Mouse (Mus musculus) CD4-positive, CD25-positive, alpha-beta regulatory T cell, adult 4 months (primary cell): Measurements from ENCODE around the gene Slc30a3. TPM values are rescaled to one million over a fixed set of nuclear protein-coding genes. Genes with fewer than 3 reads are reported as not detected.

ENCODE experiments used
- ATAC-seq: one replicate; pipeline ENCODE4 v1.8.0; 2017
- polyA plus RNA-seq, 2 experiments: library from polyadenylated mRNA; unstranded; fragments of 100-300 nt; shearing (Covaris generic); gene quantifications; one replicate each; pipeline ENCODE4 v1.2.1; 2017

Gene Slc30a3
- polyA plus RNA-seq: not detected

- ATAC-seq: no peak
Observed at GRCm38 (mm10) chr5:31108000-31108490, at the start of gene Slc30a3. TSS of gene Slc30a3 (minus strand) at chr5:31108237.

DNA sequence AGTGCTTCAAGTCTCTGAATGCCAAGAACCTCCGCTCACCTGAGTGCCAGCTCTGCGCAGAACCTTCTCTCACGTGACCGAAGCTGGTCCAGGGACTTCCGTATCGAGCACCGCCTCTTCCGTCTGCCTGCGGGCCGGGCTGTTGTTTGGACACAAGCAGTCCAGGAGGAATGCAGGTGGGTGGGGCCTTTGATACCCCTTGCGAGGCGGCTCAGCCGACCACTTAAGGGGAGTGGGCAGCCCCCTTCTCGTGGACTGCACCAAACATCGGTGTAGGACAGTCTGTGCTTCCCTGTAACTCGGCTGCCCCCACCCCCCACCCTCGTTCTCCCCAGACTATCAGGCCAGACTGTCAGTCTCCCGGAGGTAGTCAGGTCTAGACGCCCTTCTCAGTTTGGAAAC lies 46.1 kb upstream of the Slc30a3 start, which contains the start of gene Mpv17:
TSS of gene Mpv17 (minus strand) at position 100 of the 402 bp plus-strand sequence.
- ATAC-seq: peak; percentile 95

- ATAC-seq: no peak
Observed at GRCm38 (mm10) chr5:31153516-31154151, 45.6 kb upstream of the Slc30a3 start.

- no peak for ATAC-seq
Observed at GRCm38 (mm10) chr5:31151746-31152145, 43.7 kb upstream of the Slc30a3 start.

GRCm38 (mm10) chr5:31149781-31150180 lies 41.7 kb upstream of the Slc30a3 start:
- no peak for ATAC-seq

DNA sequence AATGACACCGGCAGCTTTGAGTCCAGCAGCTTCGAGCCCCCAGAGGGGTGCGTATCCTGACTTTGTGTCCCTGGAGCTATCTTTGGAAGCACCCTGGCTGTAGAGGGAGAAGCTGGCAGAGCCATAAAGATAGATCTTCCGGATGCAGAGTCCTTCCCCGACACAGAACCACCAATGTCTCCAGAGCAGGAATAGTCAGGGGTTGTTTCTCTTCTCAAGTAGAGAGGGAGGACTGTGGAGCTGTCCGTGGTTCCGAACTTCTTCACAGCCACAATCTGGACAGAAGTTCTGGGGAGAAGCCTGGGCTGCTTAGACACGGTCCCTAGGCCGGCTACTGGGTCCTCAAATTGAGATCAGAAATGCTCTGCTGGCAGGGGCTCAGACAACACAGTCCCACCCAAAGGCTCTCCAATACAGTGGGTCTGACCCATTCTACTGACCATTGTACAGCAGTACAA lies 31.0 kb upstream of the Slc30a3 start:
- ATAC-seq: no peak

DNA sequence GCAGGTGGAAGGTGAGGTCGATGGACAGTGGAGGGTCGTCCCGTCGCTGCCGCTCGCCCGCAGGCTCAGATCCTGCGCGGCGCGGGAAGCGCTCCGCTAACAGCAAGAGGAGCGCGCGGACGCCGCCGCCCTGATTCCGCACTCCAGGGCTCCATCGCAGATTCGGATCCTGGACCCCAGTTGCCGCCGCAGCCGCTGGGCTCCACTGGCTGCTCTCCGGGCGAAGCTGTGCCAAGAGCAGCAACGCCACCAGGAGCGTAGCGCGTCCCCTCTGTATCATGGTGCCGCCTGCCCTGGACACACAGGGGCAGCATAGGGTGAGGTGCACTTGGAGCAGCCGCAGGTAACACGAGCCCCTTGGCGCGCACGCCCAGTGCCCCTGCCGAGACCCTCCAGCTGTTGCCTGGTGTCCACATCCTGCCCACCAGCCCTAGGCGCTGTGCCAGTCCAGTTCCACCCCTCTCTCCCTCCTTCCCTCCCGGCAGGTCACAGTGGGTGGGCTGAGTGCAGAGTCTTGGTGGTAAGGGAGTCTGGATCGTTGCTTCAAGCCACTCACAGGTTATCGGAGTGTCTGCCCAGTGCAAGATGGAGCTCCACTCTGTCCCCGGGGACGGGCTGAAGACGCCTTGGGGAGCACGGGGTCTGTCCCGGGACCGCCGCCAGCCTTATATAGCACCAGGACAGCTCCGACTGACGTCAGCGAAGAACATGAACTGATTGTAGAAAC lies 30.4 kb upstream of the Slc30a3 start, which contains the start of gene Ucn:
TSS of gene Ucn (minus strand) at position 589 of the 727 bp plus-strand sequence.
- ATAC-seq: no peak

DNA sequence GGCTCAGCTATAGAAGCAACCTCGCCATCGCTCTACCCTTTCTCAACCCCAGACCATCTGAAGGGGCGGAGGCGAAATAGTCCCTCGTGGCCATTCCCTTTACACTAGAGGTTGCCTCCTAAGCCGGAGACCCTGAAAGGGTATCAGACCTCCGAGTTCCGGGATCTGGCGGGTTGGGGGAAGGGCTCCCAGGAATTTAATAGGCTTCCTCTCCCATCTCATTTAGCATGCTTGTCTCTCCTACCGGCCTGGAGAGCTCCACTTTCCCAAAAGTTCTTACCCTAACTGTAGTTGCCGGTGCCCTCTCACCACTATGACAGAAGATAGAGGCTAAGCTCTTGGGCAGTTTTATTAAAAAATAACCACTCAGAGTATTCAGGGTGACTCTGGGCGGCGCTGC lies 29.6 kb upstream of the Slc30a3 start:
- ATAC-seq: no peak

DNA sequence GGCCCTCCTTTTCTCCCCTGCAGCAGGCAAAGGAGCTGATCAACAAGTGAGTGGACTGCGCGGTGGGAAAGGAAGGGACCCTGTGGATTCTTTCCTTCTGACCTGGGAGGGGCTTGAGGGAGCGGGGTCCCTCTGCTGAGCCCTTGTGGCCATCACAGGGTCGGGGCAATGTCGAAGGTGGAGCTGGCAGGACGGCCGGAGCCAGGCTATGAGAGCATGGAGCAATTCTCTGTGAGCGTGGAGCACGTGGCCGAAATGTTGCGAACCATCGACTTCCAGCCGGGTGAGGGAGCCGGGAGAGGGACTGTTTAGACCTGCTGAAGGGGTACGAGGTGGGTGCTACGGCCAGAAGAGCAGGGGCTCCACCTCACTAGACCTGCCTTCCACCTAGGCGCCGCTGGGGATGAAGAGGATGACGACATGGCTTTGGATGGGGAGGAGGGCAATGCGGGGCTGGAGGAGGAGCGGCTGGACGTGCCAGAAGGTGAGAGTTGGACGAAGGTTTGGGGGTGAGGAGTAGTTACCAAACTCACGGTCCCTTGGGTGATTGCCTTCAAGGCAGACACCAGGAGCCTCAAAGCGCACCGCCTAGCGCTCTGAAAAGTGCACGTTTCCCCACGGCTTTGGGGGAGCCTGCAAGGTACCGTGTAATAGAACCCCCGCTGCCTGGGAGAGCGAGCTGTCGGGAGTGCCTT lies 28.8 kb upstream of the Slc30a3 start:
- no peak for ATAC-seq

- no peak for ATAC-seq
Observed at GRCm38 (mm10) chr5:31126050-31126449, 18.0 kb upstream of the Slc30a3 start.

DNA sequence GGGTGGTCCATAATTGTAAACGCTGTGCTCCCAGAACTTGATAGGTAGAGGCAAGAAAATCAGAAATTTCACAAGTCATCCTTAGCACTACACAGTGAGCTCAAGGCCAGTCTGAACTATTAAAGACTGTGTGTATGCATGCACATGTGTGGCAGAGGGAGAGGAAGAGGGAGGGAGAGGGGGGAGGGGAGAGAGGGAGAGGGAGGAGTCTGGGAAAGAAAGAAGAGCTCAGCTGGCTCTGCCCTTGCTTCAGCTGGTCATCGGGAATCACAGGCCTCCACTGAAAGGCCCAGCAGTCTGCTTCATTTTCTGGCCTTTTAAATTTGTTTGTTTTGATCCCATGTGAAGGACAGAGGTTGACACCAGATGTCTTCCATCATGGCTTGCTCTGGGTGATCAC lies 15.4 kb upstream of the Slc30a3 start:
- ATAC-seq: no peak

DNA sequence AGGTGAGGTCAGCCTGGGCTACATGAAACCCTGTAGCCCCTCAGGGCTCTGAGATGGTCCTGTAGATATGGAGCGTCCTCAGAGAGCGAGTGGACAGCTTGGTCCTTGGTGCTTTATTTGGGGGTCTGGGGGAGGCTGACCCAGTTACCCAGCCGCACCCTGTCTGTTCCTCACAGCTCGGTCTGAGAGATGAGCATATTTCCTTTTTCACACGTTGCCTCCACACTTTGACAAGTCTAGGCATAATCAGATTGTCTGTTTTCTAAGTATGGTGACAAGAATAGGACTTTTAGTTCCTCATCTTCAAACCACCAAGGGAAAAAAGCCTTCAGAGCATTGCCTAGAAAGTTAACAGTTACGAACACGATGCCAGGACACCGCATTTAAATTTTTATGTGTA lies 13.1 kb upstream of the Slc30a3 start:
- no peak for ATAC-seq

DNA sequence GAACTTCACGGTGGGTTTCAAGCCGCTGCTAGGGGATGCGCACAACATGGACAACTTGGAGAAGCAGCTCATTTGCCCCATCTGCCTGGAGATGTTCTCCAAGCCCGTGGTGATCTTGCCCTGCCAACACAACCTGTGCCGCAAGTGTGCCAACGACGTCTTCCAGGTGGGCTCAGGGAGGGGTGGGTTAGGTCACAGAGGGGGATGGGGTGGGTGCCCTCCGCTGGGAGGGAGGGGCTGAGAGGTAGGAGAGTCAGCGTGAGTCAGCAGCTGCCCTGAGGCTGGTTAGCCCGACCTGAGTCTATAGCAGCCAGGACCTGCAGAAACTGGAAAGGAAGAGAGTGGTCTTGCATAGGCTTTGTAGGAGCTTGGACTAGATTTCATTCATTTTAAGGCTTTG lies 8.9 kb upstream of the Slc30a3 start:
- ATAC-seq: no peak

- ATAC-seq: no peak
Observed at GRCm38 (mm10) chr5:31116354-31116753, 8.3 kb upstream of the Slc30a3 start, which contains the start of gene Trim54. TSS of gene Trim54 (plus strand) at chr5:31116712.

DNA sequence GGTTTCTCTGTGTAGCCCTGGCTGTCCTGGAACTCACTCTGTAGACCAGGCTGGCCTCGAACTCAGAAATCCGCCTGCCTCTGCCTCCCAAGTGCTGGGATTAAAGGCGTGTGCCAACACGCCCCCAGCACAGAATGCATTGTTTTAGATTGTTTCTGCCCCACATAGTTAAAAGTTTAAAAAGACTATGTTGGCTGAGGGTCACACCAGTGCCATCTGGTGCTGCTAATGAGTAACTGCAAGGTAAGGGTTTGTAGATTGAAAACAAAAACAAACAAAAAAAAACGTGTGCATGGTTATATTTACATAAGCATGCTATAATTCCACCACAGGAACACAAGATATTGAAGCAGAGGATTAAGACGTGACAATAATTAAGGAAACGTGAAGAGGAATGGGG lies 2.7 kb upstream of the Slc30a3 start:
- ATAC-seq: no peak

- no peak for ATAC-seq
Observed at GRCm38 (mm10) chr5:31105814-31106335, 2.2 kb downstream of the Slc30a3 start, which contains the start of gene Dnajc5g. TSS of gene Dnajc5g (plus strand) at chr5:31106285.

DNA sequence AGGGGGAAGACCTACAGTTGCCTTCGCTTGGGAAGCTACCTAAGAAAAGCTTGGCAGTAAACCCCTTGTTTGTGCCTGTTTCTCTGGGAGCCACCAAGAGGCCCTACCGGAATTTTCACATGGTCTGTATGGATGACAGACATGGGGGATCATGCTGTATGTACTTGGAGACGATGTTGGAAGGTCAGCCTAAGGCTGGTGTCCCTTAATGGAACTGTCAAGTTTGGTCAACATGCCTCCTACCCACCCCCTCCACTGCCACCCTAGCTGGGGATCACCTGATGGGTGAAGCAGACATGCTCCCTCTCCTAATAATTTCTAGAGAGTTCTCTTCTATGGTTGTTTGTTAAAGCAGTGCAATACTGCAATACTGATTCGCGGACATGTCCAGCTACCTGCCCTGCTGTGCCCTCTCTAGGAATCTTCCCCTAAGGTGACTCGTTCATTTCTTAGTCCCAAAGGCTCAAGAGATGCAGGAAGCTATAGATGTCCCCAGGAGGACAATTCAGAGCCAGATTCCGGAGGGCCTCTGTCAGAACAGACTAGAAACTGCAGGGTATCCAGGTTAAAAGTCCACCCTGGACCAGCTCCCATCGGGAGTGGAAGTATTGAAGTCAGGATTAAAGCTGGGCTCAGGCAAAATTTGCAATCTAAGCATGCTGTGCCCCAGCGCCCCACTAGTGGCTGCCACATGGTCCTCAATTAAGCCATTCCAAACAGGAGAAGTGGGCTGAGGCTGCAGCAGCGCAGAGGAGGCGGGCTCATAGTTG lies 12.1 kb downstream of the Slc30a3 start:
- no peak for ATAC-seq

GRCm38 (mm10) chr5:31094799-31095691 lies 13.0 kb downstream of the Slc30a3 start:
- peak; percentile 80 for ATAC-seq

- ATAC-seq: peak; percentile 39
Observed at GRCm38 (mm10) chr5:31094100-31094798, 13.8 kb downstream of the Slc30a3 start.
